Mouse (Mus musculus) liver, adult 2 months (tissue): ENCODE measurements at regions not wholly inside any gene's neighbourhood (a gene's known extent, or its start where the extent isn't known, plus 50 kb on each side); places are given as distances from the start of the nearest gene placed in this dataset.

Source experiments
- CTCF ChIP-seq: fragments of 200-500 bp; IDR thresholded peaks from 2 replicates; pipeline ENCODE4 v1.5.1; 2011; ENCODE audit warnings: low read depth, low read length, control low read depth
- POLR2A ChIP-seq: fragments of 200-500 bp; IDR thresholded peaks from 2 replicates; pipeline ENCODE4 v1.6.1; 2011; ENCODE audit warnings: low read length, control low read depth; ENCODE audit not compliant: insufficient read depth; ENCODE audit errors: extremely low read depth

DNA sequence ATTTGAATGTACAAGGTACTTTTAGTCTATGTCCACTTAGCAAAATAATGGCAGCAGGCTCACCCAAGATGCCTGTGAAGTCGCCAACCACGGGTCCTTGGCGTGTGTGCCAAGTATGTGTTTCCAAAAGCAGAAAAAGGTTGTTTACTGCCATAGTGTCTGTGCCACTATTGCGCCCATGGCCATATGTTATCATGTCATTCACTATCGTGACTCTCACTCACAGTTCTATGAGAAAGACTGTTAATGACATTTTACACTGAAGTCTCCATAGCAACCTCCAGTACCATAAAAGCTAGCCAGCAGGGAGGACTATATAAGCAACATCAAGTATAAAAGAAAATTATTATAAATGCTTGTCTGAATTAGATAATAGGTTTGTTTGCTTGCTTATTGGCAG is 114.8 kb upstream of the Supt20 start:
- TF ChIP-seq CTCF = no peak
- TF ChIP-seq POLR2A = no peak
